Mouse (Mus musculus): ENCODE results near the gene Zfp51. TPM values are rescaled to one million over a fixed set of nuclear protein-coding genes. Genes with fewer than 3 reads are reported as not detected.
A peak's percentile ranks its signal among the peaks of the same experiment; 100 is the strongest.

Zfp51 gene
- total and polyA plus RNA-seq, 3 experiments, result 1.5 to 8.5 (median 6.3) TPM

DNA sequence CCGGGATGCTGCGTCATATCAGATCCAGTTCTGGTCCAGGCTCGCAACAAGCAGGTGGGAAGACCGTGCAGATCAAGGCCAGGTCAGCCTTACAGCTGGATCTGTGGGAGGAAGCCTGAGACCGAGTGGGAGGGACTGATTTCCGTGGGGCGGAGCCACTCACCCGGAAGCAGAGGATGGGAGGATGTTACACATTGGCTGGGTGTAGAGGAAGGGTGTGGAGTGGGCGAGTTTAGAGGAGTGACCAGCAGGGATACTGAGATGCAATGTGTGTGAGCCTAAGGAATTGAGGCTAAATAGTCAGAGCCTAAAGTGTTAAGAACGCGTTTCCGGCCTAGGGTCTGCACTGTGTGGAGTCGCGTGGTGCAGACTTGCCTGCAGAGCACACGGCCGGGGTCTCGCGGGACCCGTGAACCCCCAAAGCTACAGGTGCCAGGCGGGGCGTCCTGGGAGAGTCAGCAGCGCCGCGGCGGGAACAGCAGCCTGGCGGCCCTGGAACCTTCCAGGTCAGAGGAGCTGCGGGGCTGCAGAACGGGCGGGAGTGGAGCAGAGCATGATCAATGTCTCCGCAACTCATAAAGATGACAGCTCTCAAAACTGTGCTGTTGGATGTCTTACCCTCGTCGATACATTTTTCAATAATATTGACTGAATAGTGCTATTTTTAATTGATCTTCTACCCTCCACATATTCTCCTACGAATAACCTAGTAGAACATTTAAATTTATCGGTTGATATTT is 38.8 kb downstream of the Zfp51 start, which contains the start of gene Zfp53:
TSS of gene Zfp53 (plus strand) at position 239 of the 740 bp plus-strand sequence.
- TF ChIP-seq EP300 (IDR thresholded peaks at IDR 0.05; ENCODE audit: insufficient read depth, low read depth, low read length) (peak; percentile 68; the same call in 1 of the 2 replicates), CTCF (IDR thresholded peaks at IDR 0.05) (peak; percentile 32; the same call in 1 of the 2 replicates), POLR2A (IDR thresholded peaks at IDR 0.05; ENCODE audit: insufficient read depth, low read depth, low read length) (peak; percentile 92)
- intact Hi-C loops (cut with DNase I), result loop anchor here (5.0 kb wide), 1 partner anchor 37 kb away; the partner anchor contains the start of gene Zfp51
- H3K79me2 ChIP-seq (replicated peaks; ENCODE audit: control insufficient read depth, insufficient read depth, low read length), result no peaks in the 10 kb centered on the region; the same call in none of the 2 replicates
- H3K4me1 ChIP-seq (ENCODE audit: control insufficient read depth, insufficient read depth, low read length), result peaks cover 1% of the 10 kb centered on the region
- peak within 1 kb of the TSS; percentile 95 for H3K4me3 ChIP-seq
- peak within 1 kb of the TSS; percentile 71 for H3K9ac ChIP-seq (ENCODE audit: low read depth, low read length)
- H3K27ac ChIP-seq, result peak within 1 kb of the TSS; percentile 63
- DNase-seq, result peak; percentile 90 to 92
- no peaks in the 10 kb centered on the region for H3K27me3 ChIP-seq (ENCODE audit: control insufficient read depth, insufficient read depth, low read length)
- 1% methylated on average over 34 of the region's 34 CpGs for WGBS
- H3K36me3 ChIP-seq (ENCODE audit: control insufficient read depth, insufficient read depth, low read length), result peaks cover 3% of the 10 kb centered on the region; the same call in 1 of the 2 replicates

DNA sequence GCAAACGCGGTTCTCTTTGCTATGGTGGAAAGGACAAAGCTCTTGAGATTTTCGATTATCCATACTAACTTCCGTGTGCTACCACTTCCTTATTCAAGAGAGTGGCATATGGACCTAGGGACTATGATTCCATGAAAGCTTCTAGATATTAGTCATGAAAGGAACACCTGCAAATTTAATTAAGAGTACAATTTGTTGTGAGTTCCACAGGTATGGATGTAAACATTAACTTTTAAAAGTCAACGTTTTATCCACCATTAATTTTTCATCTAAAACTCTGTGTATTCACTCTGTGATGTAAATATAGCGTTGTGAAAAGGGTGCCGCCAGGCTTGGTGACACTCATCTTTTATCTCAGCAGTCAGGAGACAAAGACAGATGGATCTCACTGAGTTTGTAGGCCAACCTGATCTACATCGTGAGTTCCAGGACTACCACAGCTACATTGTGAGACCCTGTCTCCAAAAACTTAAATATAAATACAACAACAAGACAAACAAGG is 39.4 kb downstream of the Zfp51 start:
- peaks cover 1% of the 10 kb centered on the region for H3K4me1 ChIP-seq (ENCODE audit: control insufficient read depth, insufficient read depth, low read length)
- H3K27me3 ChIP-seq (ENCODE audit: control insufficient read depth, insufficient read depth, low read length), result no peaks in the 10 kb centered on the region
- peaks cover 3% of the 10 kb centered on the region; the same call in 1 of the 2 replicates for H3K36me3 ChIP-seq (ENCODE audit: control insufficient read depth, insufficient read depth, low read length)
- intact Hi-C loops (cut with DNase I), result loop anchor here (5.0 kb wide), 1 partner anchor 37 kb away; the partner anchor contains the start of gene Zfp51
- H3K4me3 ChIP-seq, result peak overlapping the region; percentile 95
- no peak for DNase-seq
- WGBS, result 8% methylated on average over 8 of the region's 8 CpGs
- H3K9ac ChIP-seq (ENCODE audit: low read depth, low read length), result peak overlapping the region; percentile 42; the same call in 1 of the 2 replicates
- peak overlapping the region; percentile 63; the same call in 1 of the 2 replicates for H3K27ac ChIP-seq
- no peak for TF ChIP-seq CTCF (IDR thresholded peaks at IDR 0.05)
- TF ChIP-seq POLR2A (IDR thresholded peaks at IDR 0.05; ENCODE audit: insufficient read depth, low read depth, low read length), result no peak
- TF ChIP-seq EP300 (IDR thresholded peaks at IDR 0.05; ENCODE audit: insufficient read depth, low read depth, low read length), result no peak
- H3K79me2 ChIP-seq (replicated peaks; ENCODE audit: control insufficient read depth, insufficient read depth, low read length), result no peaks in the 10 kb centered on the region; the same call in none of the 2 replicates

GRCm38 (mm10) chr17:21501365-21501764 is 51.2 kb downstream of the Zfp51 start:
- Histone ChIP-seq H3K9ac (ENCODE audit: low read depth, low read length) (no peak overlapping the region), H3K36me3 (ENCODE audit: control insufficient read depth, insufficient read depth, low read length) (peaks cover 2% of the 10 kb centered on the region), H3K79me2 (replicated peaks; ENCODE audit: control insufficient read depth, insufficient read depth, low read length) (no peaks in the 10 kb centered on the region), H3K27me3 (ENCODE audit: control insufficient read depth, insufficient read depth, low read length) (no peaks in the 10 kb centered on the region), H3K4me1 (ENCODE audit: control insufficient read depth, insufficient read depth, low read length) (no peaks in the 10 kb centered on the region; the same call in 1 of the 2 replicates), H3K27ac (no peak overlapping the region), H3K4me3 (no peak overlapping the region)
- TF ChIP-seq POLR2A (IDR thresholded peaks at IDR 0.05; ENCODE audit: insufficient read depth, low read depth, low read length), result no peak
- no peak for TF ChIP-seq CTCF (IDR thresholded peaks at IDR 0.05)
- TF ChIP-seq EP300 (IDR thresholded peaks at IDR 0.05; ENCODE audit: insufficient read depth, low read depth, low read length), result no peak
- WGBS, result 50% methylated on average over 1 of the region's 1 CpGs
- DNase-seq, result no peak
- intact Hi-C loops (cut with DNase I), result no loop called here

- H3K27ac ChIP-seq, result no peak overlapping the region
- peaks cover 6% of the 10 kb centered on the region for H3K36me3 ChIP-seq (ENCODE audit: control insufficient read depth, insufficient read depth, low read length)
- WGBS, result 78% methylated on average over 1 of the region's 1 CpGs
- no peaks in the 10 kb centered on the region for H3K27me3 ChIP-seq (ENCODE audit: control insufficient read depth, insufficient read depth, low read length)
- no peak overlapping the region for H3K4me3 ChIP-seq
- TF ChIP-seq CTCF (IDR thresholded peaks at IDR 0.05) (peak; percentile 52), POLR2A (IDR thresholded peaks at IDR 0.05; ENCODE audit: insufficient read depth, low read depth, low read length) (no peak)
- H3K4me1 ChIP-seq (ENCODE audit: control insufficient read depth, insufficient read depth, low read length), result no peaks in the 10 kb centered on the region; the same call in 1 of the 2 replicates
- H3K9ac ChIP-seq (ENCODE audit: low read depth, low read length), result no peak overlapping the region
- DNase-seq, result no peak
- no peaks in the 10 kb centered on the region for H3K79me2 ChIP-seq (replicated peaks; ENCODE audit: control insufficient read depth, insufficient read depth, low read length)
- intact Hi-C loops (cut with DNase I), result no loop called here
Observed at GRCm38 (mm10) chr17:21504524-21504923, 54.4 kb downstream of the Zfp51 start.

DNA sequence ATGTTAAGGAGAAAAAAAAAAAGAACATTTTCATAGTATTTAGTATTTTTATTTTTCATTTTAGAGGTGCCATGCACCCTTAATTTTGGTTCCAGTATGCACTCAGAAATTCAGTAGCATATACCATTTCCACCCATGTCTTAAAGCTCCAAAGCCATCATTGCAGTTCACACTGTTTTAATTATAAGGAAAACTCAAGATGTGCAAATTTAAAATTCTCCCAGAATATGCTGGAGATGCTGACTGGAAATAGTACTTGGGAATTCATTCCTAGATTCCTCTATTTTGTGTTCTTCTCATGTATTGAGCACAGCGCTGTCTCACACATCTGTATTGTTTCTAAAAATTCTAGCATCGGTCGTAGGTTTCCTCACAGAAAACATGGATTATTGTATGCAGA is 56.1 kb downstream of the Zfp51 start:
- H3K79me2 ChIP-seq (replicated peaks; ENCODE audit: control insufficient read depth, insufficient read depth, low read length), result no peaks in the 10 kb centered on the region
- H3K4me3 ChIP-seq, result no peak overlapping the region

More for the DNA sequence above, 56.1 kb downstream of the Zfp51 start:
- intact Hi-C loops (cut with DNase I), result no loop called here
- H3K27me3 ChIP-seq (ENCODE audit: control insufficient read depth, insufficient read depth, low read length), result no peaks in the 10 kb centered on the region
- H3K4me1 ChIP-seq (ENCODE audit: control insufficient read depth, insufficient read depth, low read length), result no peaks in the 10 kb centered on the region; the same call in 1 of the 2 replicates
- no peak overlapping the region for H3K9ac ChIP-seq (ENCODE audit: low read depth, low read length)
- peaks cover 4% of the 10 kb centered on the region for H3K36me3 ChIP-seq (ENCODE audit: control insufficient read depth, insufficient read depth, low read length)
- TF ChIP-seq EP300 (IDR thresholded peaks at IDR 0.05; ENCODE audit: insufficient read depth, low read depth, low read length) (no peak), CTCF (IDR thresholded peaks at IDR 0.05) (no peak), POLR2A (IDR thresholded peaks at IDR 0.05; ENCODE audit: insufficient read depth, low read depth, low read length) (no peak)
- 97% methylated on average over 3 of the region's 3 CpGs for WGBS
- DNase-seq, result no peak
- H3K27ac ChIP-seq, result no peak overlapping the region

All from heart, adult 2 months (tissue).